Mouse (Mus musculus) adipocyte (in vitro differentiated cells): ENCODE results near the gene Sh3bp1.
A peak's percentile ranks its signal among the peaks of the same experiment; 100 is the strongest.

ENCODE experiments used
- DNase-seq: peaks from one replicate; pipeline ENCODE4 v3.0.0-alpha.2; 2016; ENCODE audit warnings: low spot score

Sh3bp1 gene

GRCm38 (mm10) chr15:78947657-78948056, 48.1 kb downstream of the Sh3bp1 start, which contains the start of gene Triobp:
Gene Triobp, plus strand, starts transcription at chr15:78947724.
- peak; percentile 85 for DNase-seq

DNA sequence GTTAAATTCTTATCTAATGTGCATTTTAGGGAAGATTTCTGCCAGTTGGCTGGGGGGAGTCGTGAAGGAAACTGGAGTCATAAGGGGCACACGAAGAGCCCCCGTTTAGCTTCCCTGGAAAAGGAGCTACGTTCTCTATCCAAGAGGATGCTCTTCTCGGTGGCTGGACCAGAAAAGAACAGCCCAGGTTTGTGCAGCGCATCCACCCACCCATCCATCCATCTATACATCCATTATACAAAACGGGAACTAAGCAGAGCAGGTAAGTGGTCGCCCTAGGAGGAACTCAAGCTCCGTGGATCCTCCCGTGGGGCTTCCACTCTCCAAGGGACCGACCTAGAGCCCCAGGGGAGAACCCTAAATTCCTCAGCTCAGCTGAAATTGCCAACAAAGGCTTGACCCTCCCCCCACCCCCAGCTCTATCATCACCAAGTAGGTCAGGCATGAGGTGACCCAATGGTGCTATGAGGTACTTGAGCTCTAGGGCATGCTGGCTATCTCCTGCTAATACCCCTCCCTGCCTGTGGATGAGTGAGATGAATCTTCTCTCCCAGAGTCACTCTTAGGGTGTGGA, 48.7 kb downstream of the Sh3bp1 start:
- DNase-seq = no peak

DNA sequence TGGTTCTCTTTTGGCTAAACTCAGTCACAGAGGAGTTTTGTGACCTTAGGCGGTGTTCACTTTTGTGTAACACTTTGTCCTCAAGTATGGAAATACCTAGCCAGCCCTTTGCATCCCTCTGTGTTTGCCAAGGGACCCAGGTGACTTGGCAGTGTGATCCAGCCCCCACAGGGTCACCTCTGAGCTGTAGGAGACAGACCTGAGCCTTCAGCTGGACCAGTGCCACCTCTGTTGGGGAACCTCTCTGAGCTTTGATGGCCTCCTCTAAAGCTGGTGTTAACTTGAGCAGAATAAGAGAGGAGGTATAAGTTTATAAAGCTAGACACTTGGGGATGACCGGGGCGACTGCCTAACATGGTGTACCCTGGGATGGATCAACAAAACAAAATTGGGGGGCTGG, 49.3 kb downstream of the Sh3bp1 start:
- DNase-seq = no peak

DNA sequence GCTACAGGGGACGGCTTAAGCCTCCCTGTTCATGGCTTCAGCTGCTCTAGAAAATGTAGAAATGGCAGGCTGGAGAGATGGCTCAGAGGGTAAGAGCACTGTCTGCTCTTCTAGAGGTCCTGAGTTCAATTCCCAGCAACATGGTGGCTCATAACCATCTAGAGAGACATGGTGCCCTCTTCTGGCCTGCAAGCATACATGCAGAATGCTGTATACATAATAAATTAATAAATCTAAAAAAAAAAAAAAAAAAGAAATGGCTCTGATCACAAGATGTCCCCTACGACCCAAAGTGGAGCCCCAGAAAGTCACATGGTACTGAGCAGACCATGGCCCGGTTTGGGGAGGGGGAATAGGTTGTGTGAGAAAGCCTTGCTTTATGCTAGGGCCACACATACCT, 56.1 kb downstream of the Sh3bp1 start:
- DNase-seq = no peak

DNA sequence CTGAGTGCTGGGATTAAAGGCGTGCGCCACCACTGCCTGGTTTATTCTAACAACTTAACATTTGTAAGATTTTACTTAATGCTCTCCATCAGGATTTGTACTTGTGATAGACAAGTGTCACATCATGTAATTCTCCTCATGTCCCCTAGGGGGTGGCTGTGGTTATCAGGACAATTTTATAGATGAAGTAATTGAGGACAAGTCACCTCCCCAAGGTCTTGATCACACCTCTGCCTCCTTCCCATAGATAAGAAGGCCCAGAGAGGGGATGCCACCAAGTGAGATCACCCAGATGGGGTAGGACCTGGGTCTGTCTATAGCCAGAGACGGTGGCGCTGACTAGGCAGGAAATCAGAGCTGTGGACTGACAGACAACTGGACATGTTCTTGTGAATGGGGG, 56.8 kb downstream of the Sh3bp1 start:
- DNase-seq = peak; percentile 37

- no peak for DNase-seq
These were observed 57.5 kb downstream of the Sh3bp1 start for GRCm38 (mm10) chr15:78957021-78957420.

GRCm38 (mm10) chr15:78959537-78959936, 60.0 kb downstream of the Sh3bp1 start:
- DNase-seq = no peak

GRCm38 (mm10) chr15:78960088-78960487, 60.5 kb downstream of the Sh3bp1 start:
- DNase-seq = peak; percentile 83
